Mouse (Mus musculus) ovary, postnatal 36 days (tissue): ENCODE results near the gene Gm11172.

Experiments used
- DNase-seq: peaks from one replicate; pipeline ENCODE4 v3.0.0; 2022; ENCODE audit warnings: low spot score, mixed read lengths

The Gm11172 gene

GRCm38 (mm10) chr16:10812865-10813371, at the start of gene Gm11172:
Gm11172 (plus strand) TSS chr16:10812915.
- no peak for DNase-seq

- DNase-seq: no peak
Measured at GRCm38 (mm10) chr16:10763540-10764264, 49.0 kb upstream of the Gm11172 start.

- no peak for DNase-seq
Measured at GRCm38 (mm10) chr16:10764323-10764722, 48.4 kb upstream of the Gm11172 start.

- DNase-seq: no peak
Measured at GRCm38 (mm10) chr16:10767158-10767557, 45.6 kb upstream of the Gm11172 start.

GRCm38 (mm10) chr16:10768821-10769220, 43.9 kb upstream of the Gm11172 start:
- no peak for DNase-seq

GRCm38 (mm10) chr16:10769661-10770060, 43.1 kb upstream of the Gm11172 start:
- no peak for DNase-seq

GRCm38 (mm10) chr16:10770531-10771325, 42.0 kb upstream of the Gm11172 start:
- no peak for DNase-seq

- no peak for DNase-seq
Measured at GRCm38 (mm10) chr16:10771769-10772510, 40.8 kb upstream of the Gm11172 start.

GRCm38 (mm10) chr16:10773543-10773942, 39.2 kb upstream of the Gm11172 start:
- no peak for DNase-seq

- no peak for DNase-seq
Measured at GRCm38 (mm10) chr16:10774726-10775125, 38.0 kb upstream of the Gm11172 start.

- no peak for DNase-seq
Measured at GRCm38 (mm10) chr16:10776322-10776721, 36.4 kb upstream of the Gm11172 start.

GRCm38 (mm10) chr16:10777579-10778160, 35.0 kb upstream of the Gm11172 start:
- no peak for DNase-seq

GRCm38 (mm10) chr16:10780631-10781120, 32.0 kb upstream of the Gm11172 start:
- DNase-seq: no peak

GRCm38 (mm10) chr16:10781862-10782371, 30.8 kb upstream of the Gm11172 start:
- no peak for DNase-seq

GRCm38 (mm10) chr16:10782377-10783151, 30.2 kb upstream of the Gm11172 start:
- DNase-seq: no peak

- DNase-seq: no peak
Measured at GRCm38 (mm10) chr16:10783152-10783434, 29.6 kb upstream of the Gm11172 start.

GRCm38 (mm10) chr16:10783451-10783850, 29.3 kb upstream of the Gm11172 start:
- DNase-seq: no peak

GRCm38 (mm10) chr16:10783883-10784792, 28.6 kb upstream of the Gm11172 start:
- peak; percentile 51 for DNase-seq

- DNase-seq: peak; percentile 95
Measured at GRCm38 (mm10) chr16:10784793-10785370, 27.8 kb upstream of the Gm11172 start.
